Mouse (Mus musculus) thymus, postnatal 25 days (tissue): ENCODE results near the gene Gm8906.
"Not testable (repeated sequence)": the region's sequence is repeated elsewhere in the genome, so short reads cannot be mapped to it uniquely, and the experiment has no call there.

Source experiments
- DNase-seq: peaks from one replicate; pipeline ENCODE4 v3.0.0; 2022

Gm8906 gene

GRCm38 (mm10) chr5:11502385-11502784, at the start of gene Gm8906:
TSS of gene Gm8906 (plus strand) at chr5:11502685.
- not testable (repeated sequence) for DNase-seq
